Mouse (Mus musculus): Measurements from ENCODE around the gene Insm2. TPM values are rescaled to one million over a fixed set of nuclear protein-coding genes. Genes with fewer than 3 reads are reported as not detected.

Gene Insm2
- total and polyA plus RNA-seq, 3 experiments = not detected

DNA sequence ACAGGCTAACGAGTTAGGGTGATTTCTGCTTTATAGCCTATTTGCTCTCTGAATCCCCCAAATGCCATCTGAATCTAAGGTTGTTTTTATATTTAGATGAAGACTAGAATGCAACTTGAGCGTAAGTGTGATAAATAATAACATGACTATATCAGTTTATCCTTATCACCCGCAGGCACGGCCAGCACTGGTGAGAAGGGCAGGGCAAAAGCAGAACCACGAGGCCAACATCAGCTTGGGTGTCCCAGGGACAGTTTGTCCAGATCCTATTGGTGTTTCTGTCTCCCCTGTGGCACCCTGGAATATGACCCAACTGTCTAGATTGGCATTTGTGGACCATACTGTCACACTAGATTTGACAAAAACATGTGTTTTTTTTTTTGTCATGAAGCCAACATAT lies 24.0 kb downstream of the Insm2 start:
- dilution Hi-C loops (cut with MboI; ENCODE audit: extremely low pct_ligation_motif_present, extremely low pct_unique_long_range_greater_than_20kb, low sequenced_read_pairs) (no loop called here), in situ Hi-C loops (cut with MboI; ENCODE audit: low pct_ligation_motif_present, low pct_unique_long_range_greater_than_20kb, low sequenced_read_pairs) (no loop called here)
- Histone ChIP-seq H3K4me3 (replicated peaks in 1 of 3; ENCODE audit: low read depth in 2 of 3, low read length in 2 of 3, poor library complexity in 1 of 3) (no peak overlapping the region), H3K27me3 (replicated peaks) (no peaks in the 10 kb centered on the region), H3K36me3 (replicated peaks in 1 of 2; ENCODE audit: control insufficient read depth in 1 of 2, insufficient read depth in 1 of 2, low read length in 1 of 2) (peaks cover 0 to 4% of the 10 kb centered on the region in 2 experiments), H3K4me1 (ENCODE audit: control insufficient read depth in 1 of 2, insufficient read depth in 2 of 2) (peaks cover 0 to 7% of the 10 kb centered on the region in 2 experiments; a peak in 2 of 4 replicates), H3K9ac (ENCODE audit: insufficient read depth, low read depth) (no peak overlapping the region), H3K27ac (ENCODE audit: insufficient read depth, low read depth) (no peak overlapping the region), H3K79me2 (replicated peaks; ENCODE audit: control insufficient read depth, extremely low read depth, insufficient read depth, poor library complexity, severe bottlenecking) (no peaks in the 10 kb centered on the region), H3K4me2 (ENCODE audit: insufficient read depth, low read depth, poor library complexity, severe bottlenecking) (no peak overlapping the region), H3K9me3 (replicated peaks; ENCODE audit: low read length) (no peaks in the 10 kb centered on the region)
- DNase-seq (ENCODE audit: extremely low read depth) = no peak
- no peak for TF ChIP-seq RCOR1 (conservative IDR thresholded peaks at IDR 0.05; ENCODE audit: low read depth, low read length)
- TF ChIP-seq CHD1 (IDR thresholded peaks at IDR 0.05; ENCODE audit: low read depth, low read length) = no peak
- no peak for TF ChIP-seq ZNF384 (IDR thresholded peaks at IDR 0.05; ENCODE audit: low read depth, low read length)
- no peak for TF ChIP-seq ETS1 (conservative IDR thresholded peaks at IDR 0.05; ENCODE audit: low read depth, low read length)
- no peak for TF ChIP-seq E2F4 (IDR thresholded peaks at IDR 0.05; ENCODE audit: insufficient replicate concordance, low read depth, low read length)
- TF ChIP-seq UBTF (IDR thresholded peaks at IDR 0.05; ENCODE audit: low read depth, low read length) = no peak

- H3K9ac ChIP-seq (ENCODE audit: insufficient read depth, low read depth) = no peak overlapping the region
- no peaks in the 10 kb centered on the region for H3K79me2 ChIP-seq (replicated peaks; ENCODE audit: control insufficient read depth, extremely low read depth, insufficient read depth, poor library complexity, severe bottlenecking)
- in situ Hi-C loops (cut with MboI; ENCODE audit: low pct_ligation_motif_present, low pct_unique_long_range_greater_than_20kb, low sequenced_read_pairs) = no loop called here
- no peak overlapping the region for H3K4me2 ChIP-seq (ENCODE audit: insufficient read depth, low read depth, poor library complexity, severe bottlenecking)
- no peaks in the 10 kb centered on the region for H3K9me3 ChIP-seq (replicated peaks; ENCODE audit: low read length)
- H3K4me1 ChIP-seq (ENCODE audit: control insufficient read depth in 1 of 2, insufficient read depth in 2 of 2) = peaks cover 0 to 7% of the 10 kb centered on the region in 2 experiments; a peak in 2 of 4 replicates
- dilution Hi-C loops (cut with MboI; ENCODE audit: extremely low pct_ligation_motif_present, extremely low pct_unique_long_range_greater_than_20kb, low sequenced_read_pairs) = no loop called here
- H3K27me3 ChIP-seq (replicated peaks) = no peaks in the 10 kb centered on the region
- TF ChIP-seq RAD21 (IDR thresholded peaks at IDR 0.05; ENCODE audit: low read depth, low read length) (peak; percentile 62), ZMIZ1 (IDR thresholded peaks at IDR 0.05; ENCODE audit: low read depth, low read length) (no peak), POLR2A (IDR thresholded peaks at IDR 0.05; ENCODE audit: low read depth, low read length) (no peak), JUND (conservative IDR thresholded peaks at IDR 0.05; ENCODE audit: low read depth, low read length) (no peak), POLR2AphosphoS2 (IDR thresholded peaks at IDR 0.05; ENCODE audit: low read depth, low read length) (no peak), SMC3 (IDR thresholded peaks at IDR 0.05; ENCODE audit: low read depth, low read length) (peak; percentile 61), ZC3H11A (IDR thresholded peaks at IDR 0.05; ENCODE audit: low read depth, low read length) (no peak), CTCF (conservative IDR thresholded peaks at IDR 0.05 in 1 of 2, IDR thresholded peaks at IDR 0.05 in 1 of 2; ENCODE audit: low read depth in 2 of 2, low read length in 2 of 2) (peak in 1 of 2 experiments; percentile 66; a peak in 2 of 4 replicates), CHD2 (IDR thresholded peaks at IDR 0.05; ENCODE audit: low read length) (no peak), UBTF (IDR thresholded peaks at IDR 0.05; ENCODE audit: low read depth, low read length) (no peak)
- DNase-seq (ENCODE audit: extremely low read depth) = no peak
- no peak overlapping the region for H3K27ac ChIP-seq (ENCODE audit: insufficient read depth, low read depth)
- no peak overlapping the region for H3K4me3 ChIP-seq (replicated peaks in 1 of 3; ENCODE audit: low read depth in 2 of 3, low read length in 2 of 3, poor library complexity in 1 of 3)
- H3K36me3 ChIP-seq (replicated peaks in 1 of 2; ENCODE audit: control insufficient read depth in 1 of 2, insufficient read depth in 1 of 2, low read length in 1 of 2) = peaks cover 0 to 1% of the 10 kb centered on the region in 2 experiments
These were observed 27.5 kb downstream of the Insm2 start for GRCm38 (mm10) chr12:55626711-55627110.

Measured in CH12.LX (cell line).